Mouse (Mus musculus): ENCODE measurements around the gene Arglu1.
A peak's percentile ranks its signal among the peaks of the same experiment; 100 is the strongest.

Arglu1 gene

DNA sequence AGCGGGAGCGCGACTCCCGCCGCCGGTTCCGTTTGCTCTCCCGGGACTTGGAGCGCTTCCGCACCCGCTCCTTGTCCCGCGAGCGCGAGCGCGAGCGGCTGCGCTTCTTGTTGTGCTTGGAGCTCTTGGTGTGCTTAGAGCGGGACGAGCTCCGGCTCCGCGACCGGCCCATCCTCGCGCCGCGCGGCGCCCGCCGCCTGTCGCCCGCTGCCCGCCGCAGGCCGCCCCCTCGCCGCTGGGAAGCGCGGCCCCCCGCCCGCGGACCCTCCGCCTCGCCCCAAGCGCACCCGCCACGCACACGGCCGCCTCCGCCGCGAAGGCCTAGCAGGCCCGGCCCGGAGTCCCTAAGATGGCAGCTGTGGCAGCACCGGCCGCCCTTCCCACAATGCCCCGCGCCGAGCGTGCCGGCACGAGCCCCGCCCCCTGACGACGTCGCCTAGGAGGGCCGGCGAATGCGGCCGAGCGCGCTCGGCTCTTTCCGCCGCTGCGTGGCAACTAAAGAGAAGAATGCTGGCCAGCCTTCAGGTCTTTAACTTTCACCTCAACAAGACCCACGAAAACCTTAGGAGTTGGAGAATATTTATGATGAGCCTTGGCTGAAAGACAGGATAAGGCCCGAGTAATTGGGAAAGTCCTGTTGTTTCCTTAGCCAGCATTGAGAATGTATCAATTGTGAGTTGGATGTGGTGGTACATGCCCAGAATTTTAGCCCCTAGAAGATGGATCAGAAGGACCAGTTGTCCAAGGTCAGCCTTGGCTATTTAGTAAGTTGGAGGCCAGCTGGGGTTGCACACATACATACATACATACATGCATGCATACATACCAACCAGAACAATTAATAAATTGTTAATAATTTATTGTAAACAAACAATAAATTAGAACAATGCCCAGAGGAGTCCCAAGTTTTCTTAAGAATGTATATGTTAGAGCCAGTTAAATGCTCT lies at the start of gene Arglu1:
Gene Arglu1, minus strand, starts transcription at position 376 of the 947 bp plus-strand sequence.
- peak; percentile 98 for DNase-seq

DNA sequence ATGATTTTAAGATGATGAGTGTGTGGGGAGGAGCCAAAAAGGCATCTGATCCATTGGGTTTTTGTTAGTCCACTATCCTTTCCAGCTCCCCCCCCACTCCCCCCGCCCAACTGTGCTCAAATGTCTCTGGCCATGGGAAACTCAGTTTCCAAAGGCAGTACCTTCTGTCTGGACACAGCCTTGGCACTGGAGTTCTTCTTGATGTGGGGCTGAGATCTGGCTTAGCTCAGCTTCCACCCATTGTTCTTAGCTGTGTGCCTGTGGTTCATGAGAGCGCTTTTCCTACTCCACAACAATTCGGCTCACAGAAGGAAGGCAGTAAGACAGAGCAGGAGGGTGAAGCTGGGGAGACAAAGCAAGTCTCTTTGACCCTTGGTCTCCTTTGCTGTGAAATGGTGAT lies 47.0 kb upstream of the Arglu1 start:
- peak; percentile 10 for DNase-seq

DNA sequence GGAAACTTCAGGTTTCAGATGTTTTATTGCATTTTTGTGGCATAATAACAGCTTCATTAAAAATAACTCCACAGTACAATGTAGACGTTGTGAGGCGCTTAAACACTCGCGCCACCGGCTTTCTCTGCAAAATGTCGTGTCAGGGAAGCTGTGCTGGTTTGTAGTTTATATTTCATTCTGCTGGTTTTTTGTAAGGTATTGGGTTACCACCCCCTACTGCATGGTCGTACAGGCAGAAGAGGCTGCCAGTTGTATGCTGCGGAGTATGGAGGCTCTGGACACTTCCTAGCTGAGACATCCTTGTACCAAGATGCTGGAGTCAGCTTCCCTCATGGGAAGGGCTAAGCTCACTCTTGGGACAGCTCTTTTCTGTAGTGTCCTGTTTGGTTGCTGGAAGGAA lies 46.5 kb upstream of the Arglu1 start:
- DNase-seq = no peak

DNA sequence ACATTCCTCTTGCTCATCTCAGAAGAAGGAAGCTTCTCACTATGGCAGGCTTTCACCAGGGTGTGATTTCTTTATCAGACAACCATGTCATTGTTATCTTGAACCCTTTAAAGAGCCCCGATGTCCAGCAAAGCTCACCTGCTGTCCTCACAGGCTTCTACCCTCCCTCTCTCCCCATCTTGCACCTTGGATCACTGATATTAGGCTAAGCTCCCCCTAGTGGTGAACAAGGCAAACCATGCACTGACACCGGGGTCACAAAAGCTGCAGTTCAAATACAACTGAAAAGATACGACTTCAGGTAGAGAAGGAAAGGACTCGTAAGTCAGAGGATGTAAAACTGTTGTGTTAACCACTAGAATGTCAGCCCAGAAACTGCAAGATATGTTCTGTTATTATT lies 43.5 kb upstream of the Arglu1 start:
- DNase-seq = peak; percentile 14

DNA sequence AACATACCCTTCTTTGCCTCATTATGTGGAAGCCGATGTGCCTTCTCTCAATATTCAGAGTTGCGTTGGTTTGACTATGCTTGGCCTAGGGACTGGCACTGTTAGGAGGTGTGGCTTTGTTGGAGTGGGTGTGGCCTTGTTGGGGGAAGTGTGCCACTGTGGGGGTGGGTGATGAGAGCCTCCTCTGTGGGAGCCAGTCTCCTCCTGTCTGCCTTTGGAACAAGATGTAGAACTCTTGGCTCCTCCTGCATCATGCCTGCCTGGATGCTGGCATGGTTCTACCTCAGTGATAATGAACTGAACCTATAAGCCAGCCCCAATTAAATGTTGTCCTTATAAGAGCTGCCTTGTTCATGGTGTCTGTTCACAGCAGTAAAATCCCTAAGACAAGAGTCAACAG lies 38.3 kb upstream of the Arglu1 start:
- no peak for DNase-seq

DNA sequence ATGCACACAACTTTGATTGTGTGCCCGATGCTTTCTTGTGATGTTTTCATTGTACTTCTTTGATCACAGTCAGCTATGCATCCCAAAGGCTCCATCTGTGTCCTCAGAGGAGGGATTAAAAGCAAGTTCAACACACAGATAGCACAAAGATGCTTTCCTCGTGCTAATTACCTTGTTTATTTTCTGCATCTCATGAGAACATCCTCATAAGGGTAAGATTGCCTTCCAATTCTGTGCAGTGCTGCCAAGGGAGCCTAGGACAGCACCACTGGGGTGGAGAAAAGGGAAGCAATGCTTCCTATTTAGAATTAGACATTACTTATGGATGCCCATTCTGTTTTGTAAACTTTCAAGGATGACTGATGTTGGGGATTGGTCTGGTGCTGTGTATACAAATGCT lies 36.2 kb upstream of the Arglu1 start:
- no peak for DNase-seq

DNA sequence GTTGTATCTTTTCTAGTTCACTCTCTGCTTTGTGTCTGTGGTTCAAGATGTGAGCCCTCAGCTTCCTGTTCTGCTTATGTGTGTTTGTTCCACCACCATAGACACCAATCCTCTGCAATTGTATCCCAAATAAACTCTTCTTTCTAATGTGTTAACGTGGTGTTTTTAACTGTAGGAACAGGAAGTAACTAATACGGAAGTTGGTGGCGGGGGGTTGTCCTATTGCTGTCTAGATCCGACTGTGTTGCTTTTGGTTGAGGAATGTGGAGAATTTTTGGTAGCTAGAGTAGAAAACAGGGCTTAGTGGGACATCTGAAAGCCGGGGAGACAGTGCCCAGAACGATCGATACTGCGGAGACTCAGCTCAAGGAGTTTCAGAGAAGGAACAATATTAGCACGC lies 14.5 kb upstream of the Arglu1 start:
- DNase-seq = no peak

DNA sequence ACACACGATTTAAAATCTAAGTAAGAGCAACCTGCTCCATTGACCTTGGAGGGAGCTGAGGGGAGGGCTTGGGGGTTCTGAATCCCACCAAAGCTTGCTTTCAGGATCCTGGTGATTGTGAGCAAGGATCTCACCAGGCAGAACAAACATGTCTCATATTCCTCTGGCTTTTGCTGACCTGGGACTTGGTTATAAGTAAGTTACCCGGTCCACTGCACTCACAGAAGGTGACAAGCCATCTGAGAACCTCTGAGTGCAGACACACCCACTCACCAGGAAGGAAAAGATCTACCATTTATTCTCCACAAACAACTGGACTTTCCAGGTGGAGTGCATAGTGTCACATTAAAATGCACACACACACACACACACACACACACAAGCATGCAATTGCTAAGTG lies 13.3 kb upstream of the Arglu1 start:
- no peak for DNase-seq

DNA sequence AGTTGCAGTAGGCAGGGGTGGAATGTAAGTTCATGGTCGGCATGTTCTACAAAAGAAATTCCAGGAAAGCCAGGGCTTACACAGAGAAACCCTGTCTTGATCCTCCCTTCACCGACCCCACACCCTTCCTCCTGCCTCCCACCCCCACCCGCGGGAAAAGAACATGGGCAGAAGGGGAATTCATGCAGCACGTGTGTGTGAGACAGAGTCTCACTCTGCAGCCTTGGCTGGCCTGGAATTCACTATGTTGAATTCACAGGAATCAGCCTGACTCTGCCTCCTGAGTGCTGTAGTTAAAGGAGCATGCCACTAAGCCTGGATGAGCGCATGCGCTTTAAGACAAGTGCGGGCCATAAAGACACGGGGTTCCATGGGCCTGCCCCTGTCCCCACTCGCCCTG lies 10.5 kb upstream of the Arglu1 start:
- no peak for DNase-seq

DNA sequence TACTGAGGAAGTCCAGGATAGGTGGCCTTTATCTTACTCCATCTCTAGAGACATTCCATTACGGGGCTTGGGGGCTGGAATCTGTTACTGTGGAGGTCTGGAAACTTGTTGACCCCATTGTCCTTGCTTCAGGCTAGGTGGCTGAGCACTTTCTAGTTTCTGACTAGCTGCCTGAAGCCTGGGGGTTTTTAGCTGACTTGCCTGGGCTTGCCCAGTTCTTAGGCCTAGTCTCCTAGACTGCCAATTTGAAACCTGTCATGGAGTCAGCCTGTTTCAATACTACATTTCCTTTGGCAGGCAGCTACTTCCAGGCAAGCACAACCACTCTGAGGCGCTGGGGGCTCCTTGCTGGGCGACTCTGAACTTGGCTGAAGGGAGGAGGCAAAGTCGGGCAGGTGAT lies 9.9 kb upstream of the Arglu1 start:
- DNase-seq = no peak

DNA sequence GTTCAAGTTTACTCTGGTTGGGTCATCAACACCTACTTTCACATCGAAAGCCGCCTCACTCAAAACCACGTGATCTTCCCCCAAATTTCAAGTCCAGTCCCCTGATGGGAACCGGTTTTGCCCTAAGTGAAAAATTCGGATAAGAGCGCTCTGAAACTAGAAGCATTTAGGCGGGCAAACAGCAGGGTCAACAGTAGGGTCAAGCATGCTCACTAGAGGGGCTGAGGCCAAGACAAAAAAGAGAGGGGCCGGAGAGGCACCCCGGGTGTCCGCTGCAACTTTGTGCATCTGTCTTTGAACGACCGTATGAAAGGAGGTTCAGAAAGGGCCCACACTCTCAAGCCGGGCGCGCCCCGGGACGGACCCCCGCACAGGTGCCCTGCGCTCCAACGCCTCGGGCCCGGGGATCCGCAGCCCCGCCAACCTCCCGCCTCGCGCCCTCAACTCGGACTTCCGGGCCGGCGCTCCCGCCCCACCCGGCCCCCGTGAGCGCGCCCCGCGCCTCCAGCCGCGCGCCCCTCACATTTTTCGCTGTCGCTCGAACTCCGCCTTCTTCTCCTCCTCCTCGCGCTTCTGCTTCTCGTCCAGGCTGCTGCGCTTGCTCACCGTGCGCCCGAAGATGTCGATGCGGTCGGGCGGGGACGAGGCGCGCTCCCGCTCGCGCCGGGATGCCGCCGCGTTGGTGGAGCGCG lies 721 bp downstream of the Arglu1 start:
- peak; percentile 61 for DNase-seq

DNA sequence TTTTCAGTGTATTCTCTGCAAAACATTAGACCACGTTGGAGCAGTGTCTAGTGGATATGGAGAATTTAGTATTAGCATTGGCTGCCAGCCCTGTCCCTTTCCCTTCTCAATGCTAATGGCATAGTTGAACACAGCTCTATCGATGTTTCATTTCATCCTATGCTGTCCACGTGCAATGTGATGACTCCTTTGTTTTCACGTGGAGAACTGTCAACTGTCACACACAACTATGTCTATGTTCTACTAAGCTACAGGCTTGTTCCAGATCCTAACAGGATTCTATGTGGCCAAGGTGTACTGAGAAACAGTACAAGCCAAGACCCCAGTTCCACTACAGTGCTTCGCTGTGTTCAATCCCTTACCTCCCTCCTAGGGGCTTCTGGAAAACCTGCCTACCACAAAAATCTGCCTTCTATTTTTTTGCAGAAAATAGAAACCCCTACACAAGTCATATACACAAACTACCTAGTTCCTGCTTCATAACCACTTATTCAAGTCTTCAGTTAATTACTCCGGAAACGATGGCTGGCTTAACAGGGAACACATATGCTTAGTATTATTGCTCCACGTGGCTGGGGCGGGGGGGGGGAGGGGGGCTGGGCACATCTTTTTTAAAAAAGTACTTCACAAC lies 1.4 kb downstream of the Arglu1 start:
- no peak for DNase-seq

DNA sequence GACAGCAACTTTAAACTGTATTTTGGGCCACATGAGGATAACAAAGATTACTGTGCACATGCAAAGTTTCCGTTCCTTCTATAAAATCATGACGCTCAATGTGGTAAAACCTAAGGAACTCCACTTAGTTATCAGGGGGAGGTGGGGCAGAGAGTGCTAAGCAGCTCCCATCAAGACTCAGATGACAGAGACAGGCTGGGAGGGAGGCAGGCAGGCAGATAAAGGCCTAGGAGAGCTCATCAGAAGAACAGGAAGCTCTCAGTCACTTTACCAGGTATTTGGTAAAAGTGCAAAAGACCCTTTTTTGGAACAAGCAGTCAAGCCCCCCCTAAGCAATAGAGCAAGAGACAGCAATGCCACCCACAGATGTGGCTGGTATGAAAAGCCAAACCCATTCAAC lies 4.8 kb downstream of the Arglu1 start:
- no peak for DNase-seq

DNA sequence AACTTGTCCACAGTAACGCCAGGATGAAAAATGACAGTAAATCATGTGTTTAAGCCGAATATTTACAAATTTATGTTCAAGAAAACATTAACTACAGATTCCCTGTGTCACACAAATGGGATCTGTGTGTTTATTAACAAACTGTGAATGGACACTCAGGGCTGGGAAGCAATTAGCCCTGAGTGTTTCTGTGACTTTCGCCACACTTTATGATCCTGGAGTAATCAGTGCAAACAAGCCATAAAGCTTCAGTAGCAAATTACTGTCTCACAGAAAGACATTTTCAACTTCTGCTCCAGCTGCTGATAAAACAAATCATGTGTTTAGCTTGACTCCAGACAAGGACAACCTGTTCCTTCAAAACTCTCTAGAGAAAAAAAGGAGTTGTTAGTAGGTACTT lies 7.6 kb downstream of the Arglu1 start:
- DNase-seq = no peak

DNA sequence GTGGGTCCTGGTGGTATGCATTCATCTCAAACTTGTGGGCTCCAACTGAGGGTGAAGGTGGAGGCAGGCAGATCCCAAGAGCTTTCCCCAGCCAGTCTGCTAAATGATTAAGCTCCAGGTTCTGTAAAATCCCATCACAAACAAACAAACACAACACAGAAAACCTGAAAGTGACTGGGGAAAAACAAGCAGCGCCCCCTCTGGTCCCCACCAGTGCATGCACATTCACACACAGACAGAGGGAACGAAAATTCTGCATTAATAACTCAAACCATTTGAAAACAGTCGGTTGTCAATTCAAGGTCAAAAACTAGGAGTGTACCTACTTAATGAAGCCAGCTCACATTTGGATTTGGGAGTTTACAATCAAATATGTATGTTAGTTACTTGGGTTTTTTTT lies 12.1 kb downstream of the Arglu1 start:
- DNase-seq = no peak

DNA sequence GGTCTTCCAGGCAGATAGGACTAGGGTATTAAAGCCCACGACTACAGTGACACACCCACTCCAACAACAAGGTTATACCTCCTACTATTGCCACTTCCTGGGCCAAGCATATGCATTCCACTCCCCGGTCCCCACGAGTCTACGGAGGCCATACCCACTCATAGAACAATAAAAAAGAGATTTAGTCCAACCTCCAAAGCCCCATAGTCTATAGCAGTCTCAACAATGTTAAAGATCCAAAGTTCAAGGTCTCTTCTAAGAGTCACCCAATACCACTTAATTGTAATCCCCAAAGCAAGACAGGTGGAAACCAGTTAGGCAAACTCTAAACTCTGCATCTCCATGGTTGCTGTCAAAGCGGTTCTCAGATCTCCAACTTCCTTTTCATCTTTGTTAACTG lies 15.5 kb downstream of the Arglu1 start:
- DNase-seq = no peak

DNA sequence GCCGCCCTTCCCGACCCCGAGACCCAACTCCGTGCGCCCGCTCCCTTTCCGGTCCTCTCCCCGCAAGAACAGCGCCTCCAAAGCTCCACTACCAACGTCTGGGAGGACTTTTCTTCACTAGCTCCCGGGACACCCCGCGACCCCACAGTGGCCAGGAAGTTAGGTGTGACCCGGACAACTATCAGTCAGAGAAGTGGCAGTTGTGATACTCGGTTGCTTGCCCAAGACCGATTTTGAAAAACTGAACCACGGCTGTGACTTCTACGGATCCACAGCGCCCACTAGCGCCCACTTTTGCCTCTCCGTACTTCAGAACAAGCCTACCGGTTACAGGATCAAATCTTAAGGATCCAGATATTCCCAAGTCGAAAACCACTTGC lies 28.6 kb downstream of the Arglu1 start:
- DNase-seq = peak; percentile 94

DNA sequence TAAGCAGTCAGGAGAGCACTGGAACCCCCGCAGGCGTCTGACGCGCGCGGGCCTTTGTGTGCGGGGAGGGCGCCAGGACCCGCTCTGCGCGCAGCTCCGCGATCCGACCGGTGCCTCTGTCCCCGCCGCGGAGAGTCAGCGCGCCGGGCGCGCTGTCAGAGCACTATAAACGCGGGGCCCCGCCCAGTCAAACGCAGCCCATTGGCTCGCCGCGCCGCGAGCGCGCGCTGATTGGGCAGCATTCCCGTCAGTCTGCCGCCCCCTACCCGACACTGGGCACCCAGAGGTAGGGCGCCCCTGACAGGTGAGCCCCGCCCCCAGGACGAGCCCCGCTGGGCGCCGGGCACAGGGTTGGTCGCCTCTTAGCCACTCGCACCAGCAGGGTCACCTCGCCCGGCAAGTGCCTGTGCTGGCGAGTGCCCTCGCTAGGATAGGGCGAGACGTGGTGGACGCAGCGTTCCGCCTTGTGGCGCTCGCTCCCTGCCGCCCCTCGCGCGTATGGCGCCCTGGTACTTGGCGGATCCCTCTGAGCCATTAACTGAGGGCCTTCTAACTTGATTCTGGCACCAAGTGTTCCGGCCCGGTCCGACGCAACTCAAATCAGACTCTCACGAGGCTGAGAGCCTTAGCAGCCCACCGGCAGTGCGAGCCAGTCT lies 29.1 kb downstream of the Arglu1 start, which contains the start of gene Efnb2:
Gene Efnb2, minus strand, starts transcription at position 140 of the 656 bp plus-strand sequence.
- DNase-seq = peak; percentile 98

DNA sequence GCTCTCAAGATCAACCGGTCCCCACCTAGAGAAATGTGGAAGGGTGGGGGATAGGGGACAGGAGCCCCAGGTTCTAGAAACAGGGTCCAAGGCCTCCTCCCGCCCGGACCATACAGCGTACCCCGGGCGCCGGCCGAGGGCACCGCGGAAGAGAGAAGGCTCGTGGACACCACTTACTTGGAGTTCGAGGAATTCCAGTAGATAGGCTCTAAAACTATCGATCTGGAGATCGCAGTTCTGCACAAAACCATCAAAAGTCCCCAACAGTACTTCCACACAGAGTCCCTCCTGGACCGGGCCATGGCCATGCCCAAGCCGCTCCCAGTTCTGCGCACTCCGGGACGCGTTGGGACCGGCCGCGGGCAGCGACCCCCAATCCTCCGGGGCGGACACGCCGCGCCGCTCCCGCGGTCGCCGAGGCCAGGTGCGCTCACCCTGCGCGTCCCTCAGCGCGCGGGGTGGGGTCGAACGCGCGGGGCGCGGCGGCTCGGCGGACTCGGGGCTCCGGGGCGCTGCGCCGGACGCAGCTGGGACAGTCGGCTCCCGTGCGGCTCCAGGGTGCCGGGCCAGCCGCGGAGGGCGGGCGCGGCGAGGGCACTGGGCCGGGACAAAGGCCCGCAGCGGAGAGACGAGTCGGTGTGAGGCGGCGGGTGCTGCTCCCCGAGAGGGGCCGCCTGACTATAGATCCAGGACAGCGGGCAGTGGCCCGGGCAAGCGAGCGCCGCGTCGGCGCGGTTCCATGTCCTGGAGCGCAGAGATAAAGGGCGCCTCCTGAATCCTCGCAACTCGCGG lies 29.8 kb downstream of the Arglu1 start:
- no peak for DNase-seq

DNA sequence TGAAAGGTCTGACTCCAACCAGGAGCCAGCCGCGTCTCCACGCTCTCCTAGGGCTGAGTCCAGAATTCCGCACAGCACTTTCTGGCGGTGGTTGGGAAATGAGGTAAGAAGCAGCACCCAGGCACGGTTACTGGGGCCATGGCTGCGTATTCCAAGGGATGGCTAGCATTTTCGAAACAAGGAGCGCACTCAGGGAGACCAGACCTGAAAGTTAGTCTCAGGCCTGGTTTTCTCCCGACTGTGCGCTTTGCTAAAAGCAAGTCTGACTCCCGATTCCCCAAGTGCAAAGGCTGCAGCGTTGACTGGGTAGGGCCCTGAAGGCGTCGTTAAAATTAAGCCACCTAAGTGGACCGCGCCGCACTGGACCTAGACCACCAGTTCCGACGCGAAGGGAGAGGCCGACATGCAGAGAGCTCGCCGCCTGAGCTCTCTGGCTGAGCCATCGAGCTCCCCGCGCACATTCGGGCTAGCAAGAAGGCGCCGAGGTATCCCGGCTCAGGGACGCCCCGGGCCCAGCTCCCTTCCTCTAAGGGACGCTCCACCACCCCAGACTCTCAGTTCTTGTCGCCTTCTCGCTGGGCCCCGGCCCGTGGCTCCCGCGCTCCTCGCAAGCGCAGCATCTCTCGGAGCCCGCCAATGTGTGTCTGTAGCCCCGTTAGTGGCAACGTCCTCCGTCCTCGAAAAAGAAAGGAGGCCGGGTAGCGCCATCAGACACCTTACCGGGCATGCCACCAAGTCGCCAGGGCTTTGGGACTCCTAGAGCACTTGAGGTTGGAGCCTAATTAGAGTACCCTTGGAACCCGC lies 30.6 kb downstream of the Arglu1 start:
- peak; percentile 43 for DNase-seq

DNA sequence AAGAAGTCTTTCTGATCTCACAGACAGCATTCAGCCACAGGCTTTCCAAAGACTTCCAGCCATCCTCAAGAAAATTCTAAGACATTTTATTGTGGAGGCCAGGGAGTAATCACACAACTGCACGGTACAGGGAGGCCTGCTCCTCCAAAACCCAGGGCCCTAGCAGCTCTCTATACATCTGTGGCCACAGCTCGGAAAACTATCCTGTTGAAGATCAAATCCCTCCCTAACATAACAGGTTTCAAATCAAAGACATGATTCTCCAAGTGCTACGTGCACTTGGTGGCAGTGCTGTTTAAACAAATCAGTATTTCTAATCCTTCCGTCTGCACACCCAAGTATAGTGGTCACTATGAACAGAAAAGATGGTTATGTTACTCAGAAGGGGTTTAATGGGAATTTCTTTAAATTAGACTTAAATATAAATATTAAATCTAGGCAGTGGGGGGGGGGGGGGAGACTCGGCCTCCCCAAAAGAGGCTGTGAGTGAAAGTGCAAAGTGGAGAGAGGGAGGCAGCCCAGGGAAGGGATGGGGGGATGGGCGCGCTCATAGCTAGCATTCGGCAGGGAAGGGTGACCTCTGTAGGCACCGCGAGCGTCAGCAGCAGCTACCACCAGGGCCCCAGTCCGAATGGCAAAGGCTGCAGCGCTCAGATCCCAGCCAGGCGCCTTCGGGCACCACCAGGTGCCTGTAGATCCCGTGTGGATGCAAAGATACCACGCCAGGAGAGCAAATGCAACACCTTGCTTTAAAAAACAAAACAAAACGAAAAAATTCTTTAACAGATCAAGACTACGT lies 31.7 kb downstream of the Arglu1 start:
- peak; percentile 79 for DNase-seq
